Mouse (Mus musculus): ENCODE results near the gene Rasal2.

GRCm38 (mm10) chr1:157143326-157143932, 269.0 kb downstream of the Rasal2 start:
- TF ChIP-seq POLR2A (IDR thresholded peaks at IDR 0.05; ENCODE audit: control insufficient read depth, low read depth, low read length) (no peak), CTCF (IDR thresholded peaks at IDR 0.05; ENCODE audit: control insufficient read depth, insufficient read depth, insufficient replicate concordance, low read depth, low read length) (no peak)
